Mouse (Mus musculus) cerebellum, adult 8-10 months (tissue): ENCODE data around the gene Ppp1r3d.
A peak's percentile ranks its signal among the peaks of the same experiment; 100 is the strongest.

ENCODE experiments used
- DNase-seq: peaks from one replicate; pipeline ENCODE4 v3.0.0; 2022

Gene Ppp1r3d

GRCm38 (mm10) chr2:178414261-178415149, at the start of gene Ppp1r3d, which contains the start of gene Fam217b:
Gene Ppp1r3d, minus strand, starts transcription at chr2:178414472.
Gene Fam217b, plus strand, starts transcription at chr2:178414524.
- peak; percentile 18 for DNase-seq

GRCm38 (mm10) chr2:178460353-178460752, 46.1 kb upstream of the Ppp1r3d start:
- no peak for DNase-seq

DNA sequence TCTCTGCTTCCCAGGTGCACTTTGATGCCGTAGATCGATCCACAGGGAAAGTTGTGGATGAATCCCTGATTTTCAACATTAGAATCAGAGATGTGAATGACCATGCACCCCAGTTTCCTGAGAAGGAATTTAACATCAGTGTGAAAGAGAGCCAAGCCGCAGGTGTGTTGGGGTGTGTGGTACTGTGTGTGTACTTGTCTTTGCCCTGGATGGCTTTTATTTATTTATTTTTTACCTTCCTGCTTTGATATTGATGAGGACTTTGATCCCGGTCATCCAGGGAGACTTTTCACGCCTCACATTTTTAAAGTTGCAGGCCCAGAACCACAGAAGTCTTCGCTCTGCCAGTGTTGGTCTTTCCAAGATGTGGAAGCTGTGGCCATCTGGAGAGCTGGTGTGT, 43.1 kb upstream of the Ppp1r3d start:
- DNase-seq = no peak

GRCm38 (mm10) chr2:178454664-178455516, 40.6 kb upstream of the Ppp1r3d start:
- no peak for DNase-seq

DNA sequence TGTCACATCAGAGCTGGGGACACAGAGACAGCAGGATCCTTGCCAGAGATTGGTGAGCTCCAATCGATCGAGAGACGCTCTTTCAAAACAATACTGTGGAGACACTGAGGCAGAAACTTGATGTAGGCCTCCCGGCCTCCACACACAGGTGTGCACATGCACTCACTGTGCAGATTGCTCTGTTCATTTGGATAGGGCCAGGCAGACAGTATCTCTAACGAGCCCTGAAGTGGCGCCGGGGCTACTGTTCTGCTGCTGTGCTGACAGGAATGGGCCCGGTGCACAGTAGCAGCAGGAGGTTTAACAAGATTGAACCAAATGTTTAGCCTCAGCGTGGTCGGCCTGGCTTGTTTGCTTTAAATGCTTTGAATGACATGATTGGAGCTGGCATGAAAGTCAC, 36.7 kb upstream of the Ppp1r3d start:
- no peak for DNase-seq

- DNase-seq = no peak
Observed at GRCm38 (mm10) chr2:178450236-178450635, 36.0 kb upstream of the Ppp1r3d start.

DNA sequence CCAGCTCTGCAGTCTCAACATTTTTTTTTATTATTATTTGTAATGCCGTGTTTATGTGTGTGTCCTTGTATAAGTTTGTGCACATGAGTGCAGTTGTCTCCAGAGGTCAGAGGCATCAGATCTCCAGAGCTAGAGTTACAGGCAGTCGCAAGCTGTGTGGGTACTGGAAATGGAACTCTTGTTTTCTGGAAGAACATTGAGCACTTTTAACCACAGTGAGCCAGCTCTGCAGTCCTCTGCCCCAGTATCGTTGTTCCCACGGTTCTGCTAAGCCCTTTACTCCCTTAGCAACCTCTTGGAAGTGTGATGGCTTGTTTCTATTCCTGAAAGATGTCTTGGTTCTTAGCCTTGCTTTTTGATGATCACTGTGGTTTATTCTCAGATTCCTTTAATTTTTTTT, 35.1 kb upstream of the Ppp1r3d start:
- DNase-seq = no peak

DNA sequence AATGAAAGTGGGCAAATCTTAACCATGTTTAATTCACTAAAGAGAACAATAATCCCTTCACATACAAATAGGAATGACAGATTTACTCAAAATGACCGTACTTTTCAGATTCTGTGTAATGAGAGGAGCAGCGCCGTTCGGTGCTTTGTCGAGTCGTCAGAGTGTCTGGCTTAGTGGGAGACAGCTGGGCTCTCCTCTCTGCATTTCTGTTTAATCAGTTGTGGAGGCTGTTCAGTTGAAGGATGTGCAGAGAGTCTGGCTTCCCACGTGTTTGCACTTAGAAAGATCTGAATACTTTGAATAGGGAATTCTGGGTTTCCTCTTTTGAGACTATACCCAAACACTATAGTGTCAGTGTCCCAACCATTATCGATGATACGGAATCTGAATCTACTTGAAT, 23.0 kb upstream of the Ppp1r3d start:
- DNase-seq = no peak

GRCm38 (mm10) chr2:178433903-178434302, 19.6 kb upstream of the Ppp1r3d start:
- DNase-seq = no peak

DNA sequence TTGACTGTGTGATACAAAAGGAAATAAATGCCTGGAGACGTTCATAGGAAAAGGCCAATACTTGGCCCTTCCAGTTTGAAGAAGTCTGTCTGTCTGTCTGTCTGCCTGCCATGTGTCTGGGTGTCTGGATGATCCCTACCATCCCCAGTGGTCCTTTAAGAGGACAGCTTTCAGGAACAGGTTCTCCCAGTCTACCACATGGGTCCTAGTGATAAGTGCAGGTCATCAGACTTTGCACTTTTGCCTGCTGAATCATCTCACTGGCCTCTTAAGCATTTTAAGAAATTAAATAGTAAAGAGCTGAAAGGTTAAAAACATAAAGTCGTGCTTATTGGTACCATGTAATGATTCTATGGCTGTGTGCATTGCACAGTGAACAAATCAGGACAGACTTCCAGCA, 19.2 kb upstream of the Ppp1r3d start:
- no peak for DNase-seq

GRCm38 (mm10) chr2:178430231-178430630, 16.0 kb upstream of the Ppp1r3d start, which contains the start of gene Cdh26:
Gene Cdh26, plus strand, starts transcription at chr2:178430531.
- DNase-seq = no peak

DNA sequence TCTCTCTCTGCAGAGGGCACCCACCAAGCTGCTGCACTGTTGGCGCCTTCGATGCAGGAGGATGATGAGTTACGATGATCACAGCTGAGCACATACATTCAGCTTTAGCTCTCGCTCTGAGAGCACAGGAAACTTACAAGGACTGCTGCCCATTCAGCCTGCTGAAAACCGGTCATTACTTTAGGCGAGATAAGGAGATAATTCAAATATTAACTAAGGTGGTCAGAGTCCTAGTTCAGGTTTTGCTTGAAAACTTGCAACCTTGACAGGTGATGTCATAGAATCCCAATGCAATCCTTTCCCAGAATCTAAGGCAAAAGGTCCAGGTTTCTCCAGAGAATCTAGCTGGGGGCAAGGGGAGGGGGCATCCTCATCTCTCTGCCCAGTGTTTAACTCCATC, 15.2 kb upstream of the Ppp1r3d start:
- no peak for DNase-seq

DNA sequence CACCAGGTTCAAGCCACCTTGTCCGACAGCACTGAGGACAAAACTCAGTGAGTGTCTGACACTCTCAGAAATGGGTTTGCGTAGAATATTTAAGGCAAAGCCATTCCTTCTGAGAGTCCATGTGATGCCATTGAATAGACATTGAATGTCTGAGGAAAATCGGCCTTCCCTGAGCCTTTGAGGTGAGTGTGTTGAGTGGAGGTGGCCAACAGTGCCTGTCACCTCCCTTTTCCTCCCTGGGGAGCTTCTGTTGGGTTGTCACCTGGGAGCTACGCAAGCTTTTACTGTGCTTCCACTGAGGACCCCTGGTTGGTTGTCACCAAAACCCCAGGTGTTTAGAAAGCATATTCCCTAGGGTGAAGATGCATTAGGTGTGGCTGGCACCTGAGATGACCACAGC, 14.4 kb upstream of the Ppp1r3d start:
- no peak for DNase-seq

- no peak for DNase-seq
Observed at GRCm38 (mm10) chr2:178428183-178428582, 13.9 kb upstream of the Ppp1r3d start.

- DNase-seq = no peak
Observed at GRCm38 (mm10) chr2:178427181-178427580, 12.9 kb upstream of the Ppp1r3d start.

GRCm38 (mm10) chr2:178426229-178426628, 12.0 kb upstream of the Ppp1r3d start:
- DNase-seq = no peak

- no peak for DNase-seq
Observed at GRCm38 (mm10) chr2:178423223-178423622, 9.0 kb upstream of the Ppp1r3d start.

- no peak for DNase-seq
Observed at GRCm38 (mm10) chr2:178422186-178422585, 7.9 kb upstream of the Ppp1r3d start.

- DNase-seq = no peak
Observed at GRCm38 (mm10) chr2:178421603-178422002, 7.3 kb upstream of the Ppp1r3d start.

GRCm38 (mm10) chr2:178420576-178420975, 6.3 kb upstream of the Ppp1r3d start:
- DNase-seq = no peak

- no peak for DNase-seq
Observed at GRCm38 (mm10) chr2:178416970-178417369, 2.7 kb upstream of the Ppp1r3d start.

GRCm38 (mm10) chr2:178416427-178416826, 2.2 kb upstream of the Ppp1r3d start:
- DNase-seq = no peak

DNA sequence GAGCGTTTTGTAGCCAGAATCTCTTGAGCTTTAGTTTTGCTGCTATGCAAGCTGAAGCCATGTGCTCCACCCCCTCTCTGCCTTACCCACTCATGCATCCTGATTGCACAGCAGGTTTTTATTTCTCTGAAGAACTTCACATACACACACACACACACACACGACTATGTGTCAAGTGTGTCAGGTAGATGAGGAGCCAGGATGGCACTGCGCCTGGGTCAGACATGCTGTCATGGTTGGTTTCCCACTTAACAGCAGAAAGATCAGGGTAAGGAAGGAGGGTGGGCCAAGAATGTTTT, 827 bp upstream of the Ppp1r3d start:
- DNase-seq = no peak
